Comparison of ENCODE assay signal across 28 mouse cellular contexts in the genomic region with DNA sequence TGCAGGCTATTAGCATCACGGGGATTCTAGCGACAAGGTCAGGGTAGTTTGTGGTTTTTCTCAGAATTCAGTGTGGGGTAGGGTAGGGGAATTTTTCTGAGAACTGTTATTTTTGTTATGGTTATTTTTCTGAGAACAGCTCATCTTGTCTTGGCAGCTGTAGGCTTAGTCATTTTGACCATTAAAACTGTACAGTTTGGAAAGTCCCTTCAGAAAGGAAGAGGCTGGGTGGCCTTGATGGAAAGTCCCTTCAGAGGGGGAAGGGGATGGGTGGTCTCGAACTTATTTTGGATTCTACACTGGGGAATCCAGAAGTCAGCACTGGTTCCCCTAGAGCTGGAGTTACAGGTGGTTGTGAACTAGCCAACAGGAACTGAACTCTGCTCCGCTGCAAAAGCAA. TPM values are rescaled to one million over a fixed set of nuclear protein-coding genes. Genes with fewer than 3 reads are reported as not detected.
DNase-seq lines count a peak whose midpoint lies in the region; ATAC-seq and TF ChIP-seq lines count a peak whose summit lies in the region.
"Had no signal": no experiment of that assay in that cellular context is flagged by ENCODE, and none has a peak within 500 bp of the region (broad histone marks: within the 10 kb centered on the region; RNA-seq: fewer than 3 reads in every experiment).

No protein-coding gene starts in this region.

- H3K79me2 ChIP-seq in CH12.LX (replicated peaks; ENCODE audit: control insufficient read depth, extremely low read depth, insufficient read depth, poor library complexity, severe bottlenecking): no peaks in the 10 kb centered on the region

- H3K4me1 ChIP-seq in CH12.LX (ENCODE audit: control insufficient read depth in 1 of 2, insufficient read depth in 2 of 2): peaks cover 0 to 43% of the 10 kb centered on the region in 2 experiments; a peak in 2 of 4 replicates
- no peaks in the 10 kb centered on the region for H3K4me1 ChIP-seq in lung, postnatal 0 days (ENCODE audit: insufficient read depth, low read depth, low read length)
- H3K4me1 ChIP-seq: embryonic facial prominence, embryonic 10.5 days; embryonic facial prominence, embryonic 12.5 days had no signal

- in situ Hi-C loops in CH12.LX (cut with MboI; ENCODE audit: low pct_ligation_motif_present, low pct_unique_long_range_greater_than_20kb, low sequenced_read_pairs): no loop called here

- no peak overlapping the region for H3K9ac ChIP-seq in CH12.LX (ENCODE audit: insufficient read depth, low read depth)
- H3K9ac ChIP-seq in lung, postnatal 0 days (replicated peaks; ENCODE audit: low read depth): no peak overlapping the region
- H3K9ac ChIP-seq: embryonic facial prominence, embryonic 12.5 days; forebrain, embryonic 13.5 days; forebrain, embryonic 15.5 days; forebrain, postnatal 0 days had no signal

- dilution Hi-C loops in CH12.LX (cut with MboI; ENCODE audit: extremely low pct_ligation_motif_present, extremely low pct_unique_long_range_greater_than_20kb, low sequenced_read_pairs): no loop called here

- H3K36me3 ChIP-seq in CH12.LX (replicated peaks in 1 of 2; ENCODE audit: control insufficient read depth in 1 of 2, insufficient read depth in 1 of 2, low read length in 1 of 2): peaks cover 0 to 11% of the 10 kb centered on the region in 2 experiments
- H3K36me3 ChIP-seq in lung, postnatal 0 days (ENCODE audit: insufficient read depth, low read length): no peaks in the 10 kb centered on the region
- H3K36me3 ChIP-seq: embryonic facial prominence, embryonic 10.5 days; embryonic facial prominence, embryonic 12.5 days; forebrain, embryonic 15.5 days had no signal

- TF ChIP-seq EP300 in CH12.LX (IDR thresholded peaks at IDR 0.05; ENCODE audit: low read length): peak; percentile 97
- no peak for TF ChIP-seq EP300 in lung, postnatal 0 days (IDR thresholded peaks at IDR 0.05)

- peaks cover 49% of the 10 kb centered on the region for H3K9me3 ChIP-seq in CH12.LX (replicated peaks; ENCODE audit: low read length)
- H3K9me3 ChIP-seq in lung, postnatal 0 days (ENCODE audit: low read length): no peaks in the 10 kb centered on the region
- H3K9me3 ChIP-seq: embryonic facial prominence, embryonic 10.5 days; embryonic facial prominence, embryonic 12.5 days; forebrain, embryonic 13.5 days; forebrain, embryonic 15.5 days had no signal

- no peak overlapping the region for H3K4me2 ChIP-seq in CH12.LX (ENCODE audit: insufficient read depth, low read depth, poor library complexity, severe bottlenecking)
- no peak overlapping the region for H3K4me2 ChIP-seq in lung, postnatal 0 days (replicated peaks; ENCODE audit: low read depth, low read length)
- H3K4me2 ChIP-seq: embryonic facial prominence, embryonic 12.5 days; forebrain, embryonic 13.5 days; forebrain, embryonic 15.5 days had no signal

- TF ChIP-seq POLR2A in CH12.LX (IDR thresholded peaks at IDR 0.05; ENCODE audit: low read depth, low read length): no peak

- ATAC-seq in lung, postnatal 0 days: no peak
- ATAC-seq: activated CD4-positive, CD25-positive, alpha-beta regulatory T cell, adult 4 months; CD4-positive, CD25-positive, alpha-beta regulatory T cell, adult 4 months; forebrain, embryonic 13.5 days; forebrain, embryonic 15.5 days; forebrain, postnatal 0 days; Patski had no signal

- no peak overlapping the region for H3K4me3 ChIP-seq in CH12.LX (replicated peaks in 1 of 3; ENCODE audit: low read depth in 2 of 3, low read length in 2 of 3, poor library complexity in 1 of 3)
- no peak overlapping the region for H3K4me3 ChIP-seq in lung, postnatal 0 days (ENCODE audit: low read depth, low read length)
- H3K4me3 ChIP-seq: embryonic facial prominence, embryonic 10.5 days; embryonic facial prominence, embryonic 12.5 days; forebrain, embryonic 13.5 days; forebrain, embryonic 15.5 days had no signal

- DNase-seq in A20 (ENCODE audit: low read depth, low spot score) (peak; percentile 94), CH12.LX (ENCODE audit: extremely low read depth) (peak; percentile 90)
- peak; percentile 58 for DNase-seq in induced T-regulatory cell, adult 2 months (ENCODE audit: low read depth)
- no peak for DNase-seq in lung, postnatal 0 days (ENCODE audit: low spot score)
- DNase-seq in adrenal gland, adult (ENCODE audit: inconsistent age in 2 of 2, low spot score in 1 of 2): no peak
- DNase-seq: adrenal gland, adult 2 months; adrenal gland, postnatal 10 days; adrenal gland, postnatal 25 days; B cell, adult 2 months; cerebellum, adult 11 months; cerebellum, adult 18-20 months; cerebellum, adult 8-10 months; cerebellum, adult 9-11 months; cerebellum, postnatal 14 days; forebrain, postnatal 0 days had no signal

- whole genome bisulfite sequencing in lung, postnatal 0 days: 81% methylated on average over 4 of the region's 4 CpGs

- no peak for TF ChIP-seq CTCF in CH12.LX (conservative IDR thresholded peaks at IDR 0.05 in 1 of 2, IDR thresholded peaks at IDR 0.05 in 1 of 2; ENCODE audit: low read depth in 2 of 2, low read length in 2 of 2)
- no peak for TF ChIP-seq CTCF in lung, postnatal 0 days (IDR thresholded peaks at IDR 0.05)

- no peak; the same call in 1 of the 2 replicates for TF ChIP-seq RAD21 in CH12.LX (IDR thresholded peaks at IDR 0.05; ENCODE audit: low read depth, low read length)

- H3K27me3 ChIP-seq in CH12.LX (replicated peaks): no peaks in the 10 kb centered on the region
- H3K27me3 ChIP-seq in lung, postnatal 0 days (replicated peaks; ENCODE audit: insufficient read depth, low read length): no peaks in the 10 kb centered on the region
- H3K27me3 ChIP-seq: forebrain, embryonic 15.5 days; Patski had no signal

- peak overlapping the region; percentile 93; the same call in 1 of the 2 replicates for H3K27ac ChIP-seq in CH12.LX (ENCODE audit: insufficient read depth, low read depth)
- H3K27ac ChIP-seq in lung, postnatal 0 days (ENCODE audit: low read length): no peak overlapping the region
- H3K27ac ChIP-seq: embryonic facial prominence, embryonic 10.5 days; embryonic facial prominence, embryonic 12.5 days; forebrain, embryonic 13.5 days; forebrain, embryonic 15.5 days had no signal

TF ChIP-seq in CH12.LX, 34 proteins besides CTCF, POLR2A, EP300 and RAD21 (continues in another document):
- TF ChIP-seq UBTF (IDR thresholded peaks at IDR 0.05; ENCODE audit: low read depth, low read length) (no peak), JUN (IDR thresholded peaks at IDR 0.05; ENCODE audit: insufficient read depth, low read depth, low read length) (peak; percentile 93), TBP (conservative IDR thresholded peaks at IDR 0.05; ENCODE audit: low read depth, low read length) (no peak), NELFE (IDR thresholded peaks at IDR 0.05; ENCODE audit: low read depth, low read length) (no peak), RCOR1 (conservative IDR thresholded peaks at IDR 0.05; ENCODE audit: low read depth, low read length) (no peak), ZMIZ1 (IDR thresholded peaks at IDR 0.05; ENCODE audit: low read depth, low read length) (no peak), MYC (IDR thresholded peaks at IDR 0.05; ENCODE audit: low read depth, low read length) (0 out of 2 replicates have a peak, but pooled peaks have one; percentile 27), CHD1 (IDR thresholded peaks at IDR 0.05; ENCODE audit: low read depth, low read length) (no peak), ELF1 (IDR thresholded peaks at IDR 0.05; ENCODE audit: low read depth, low read length) (no peak), TCF12 (IDR thresholded peaks at IDR 0.05; ENCODE audit: low read depth, low read length) (peak; percentile 96), IRF4 (IDR thresholded peaks at IDR 0.05; ENCODE audit: low read depth, low read length) (peak; percentile 85), POLR2AphosphoS2 (IDR thresholded peaks at IDR 0.05; ENCODE audit: low read depth, low read length) (no peak), SIN3A (IDR thresholded peaks at IDR 0.05; ENCODE audit: low read length) (peak; percentile 78; the same call in 1 of the 2 replicates), USF1 (IDR thresholded peaks at IDR 0.05; ENCODE audit: low read depth, low read length) (no peak), PAX5 (IDR thresholded peaks at IDR 0.05; ENCODE audit: low read length) (no peak), CHD2 (IDR thresholded peaks at IDR 0.05; ENCODE audit: low read length) (peak; percentile 93), ETS1 (conservative IDR thresholded peaks at IDR 0.05; ENCODE audit: low read depth, low read length) (peak; percentile 58; the same call in 1 of the 2 replicates), BHLHE40 (IDR thresholded peaks at IDR 0.05; ENCODE audit: low read depth, low read length) (peak; percentile 74), MEF2A (IDR thresholded peaks at IDR 0.05; ENCODE audit: borderline replicate concordance, low read depth, low read length) (peak; percentile 85), MAZ (IDR thresholded peaks at IDR 0.05; ENCODE audit: low read depth, low read length) (no peak), ZKSCAN1 (IDR thresholded peaks at IDR 0.05; ENCODE audit: borderline replicate concordance, low read depth, low read length) (no peak), JUND (conservative IDR thresholded peaks at IDR 0.05; ENCODE audit: low read depth, low read length) (peak; percentile 93)

RNA-seq across cellular contexts. Expression of gene Gstt4, which starts 2.2 kb away (rescaled TPM):
- total RNA-seq in CH12.LX (2012; rRNA removed) (0.17 and 0.21 TPM in 2 replicates), CH12.LX (2014; rRNA removed) (0.42 and 0.45 TPM in 2 replicates)
- 0.80 and 0.94 TPM in 2 replicates for polyA plus RNA-seq in CH12.LX (2012; ENCODE audit: insufficient read length, low read depth)
- not detected in 2 replicates for polyA plus RNA-seq in lung, postnatal 0 days (2015; fragmentation: Nextera tagmentation; extraction: Ambion mirVana)
- total RNA-seq: adrenal gland, adult 2 months; adrenal gland, postnatal 25 days; adrenal gland, postnatal 4 days; ES-E14; forebrain, postnatal 0 days had no signal
- polyA plus RNA-seq: adrenal gland, adult 2 months; brain, embryonic 14.5 days; CD4-positive, CD25-positive, alpha-beta regulatory T cell, adult 4 months; cortical plate, adult 2 months; embryonic facial prominence, embryonic 10.5 days; embryonic facial prominence, embryonic 12.5 days; embryonic facial prominence, embryonic 14.5 days; forebrain, embryonic 11.5 days; forebrain, embryonic 13.5 days; forebrain, embryonic 15.5 days; forebrain, postnatal 0 days; Patski had no signal

RNA-seq across cellular contexts. Expression of gene Gstt2, which starts 12.7 kb away (rescaled TPM):
- total RNA-seq in CH12.LX (2012; rRNA removed): 126 and 201 TPM in 2 replicates
- 192 and 197 TPM in 2 replicates for total RNA-seq in CH12.LX (2014; rRNA removed)
- polyA plus RNA-seq in CH12.LX (2012; ENCODE audit: insufficient read length, low read depth): 253 and 304 TPM in 2 replicates
- 40.6 and 44.7 TPM in 2 replicates for polyA plus RNA-seq in lung, postnatal 0 days (2015; fragmentation: Nextera tagmentation; extraction: Ambion mirVana)

RNA-seq across cellular contexts. Expression of gene Gstt1, which starts 26.1 kb away (rescaled TPM):
- total RNA-seq in CH12.LX (2012; rRNA removed) (50.9 and 58.1 TPM in 2 replicates), CH12.LX (2014; rRNA removed) (2.4 and 2.9 TPM in 2 replicates)
- polyA plus RNA-seq in CH12.LX (2012; ENCODE audit: insufficient read length, low read depth): 4.5 and 6.2 TPM in 2 replicates
- polyA plus RNA-seq in lung, postnatal 0 days (2015; fragmentation: Nextera tagmentation; extraction: Ambion mirVana): 36.4 and 38.3 TPM in 2 replicates

RNA-seq across cellular contexts. Expression of gene Mif, which starts 35.5 kb away (rescaled TPM):
- 1,561 and 2,151 TPM in 2 replicates for total RNA-seq in CH12.LX (2012; rRNA removed)
- 1,037 and 1,217 TPM in 2 replicates for total RNA-seq in CH12.LX (2014; rRNA removed)
- polyA plus RNA-seq in CH12.LX (2012; ENCODE audit: insufficient read length, low read depth): 1,853 and 2,072 TPM in 2 replicates
- polyA plus RNA-seq in lung, postnatal 0 days (2015; fragmentation: Nextera tagmentation; extraction: Ambion mirVana): 280 and 356 TPM in 2 replicates

RNA-seq across cellular contexts. Expression of gene Gstt3, which starts 43.3 kb away (rescaled TPM):
- total RNA-seq in CH12.LX (2012; rRNA removed) (72.3 and 117 TPM in 2 replicates), CH12.LX (2014; rRNA removed) (109 and 110 TPM in 2 replicates)
- 144 and 163 TPM in 2 replicates for polyA plus RNA-seq in CH12.LX (2012; ENCODE audit: insufficient read length, low read depth)
- polyA plus RNA-seq in lung, postnatal 0 days (2015; fragmentation: Nextera tagmentation; extraction: Ambion mirVana): 56.6 and 58.9 TPM in 2 replicates

Comparison
In these comparisons a context has a peak if more than half of its experiments do, and no peak if none do; other contexts are left out.
1. DNase-seq: peak in A20 (single experiment), CH12.LX (single experiment) and induced T-regulatory cell, adult 2 months (single experiment); none in lung, postnatal 0 days (single experiment) and adrenal gland, adult (0 of 2).